Mouse (Mus musculus) mesoderm, embryonic 11.5 days (tissue): Measurements from ENCODE around the gene Hoxd11.

Experiments
- DNase-seq: peaks from one replicate; pipeline ENCODE4 v3.0.0-alpha.2; 2012; ENCODE audit warnings: low read depth, low spot score

Hoxd11 gene

GRCm38 (mm10) chr2:74681594-74682531, 2.5 kb downstream of the Hoxd11 start:
- DNase-seq: no peak

- DNase-seq: no peak
These were observed 3.4 kb downstream of the Hoxd11 start for GRCm38 (mm10) chr2:74682796-74683195.

- DNase-seq: no peak
These were observed 4.2 kb downstream of the Hoxd11 start for GRCm38 (mm10) chr2:74683471-74683951.

- no peak for DNase-seq
These were observed 4.7 kb downstream of the Hoxd11 start for GRCm38 (mm10) chr2:74684106-74684505.

- DNase-seq: no peak
These were observed 5.8 kb downstream of the Hoxd11 start for GRCm38 (mm10) chr2:74685059-74685603.

- DNase-seq: peak; percentile 89
These were observed 7.1 kb downstream of the Hoxd11 start for GRCm38 (mm10) chr2:74686301-74686987.

- no peak for DNase-seq
These were observed 7.8 kb downstream of the Hoxd11 start for GRCm38 (mm10) chr2:74686988-74687697.

- DNase-seq: no peak
These were observed 8.6 kb downstream of the Hoxd11 start for GRCm38 (mm10) chr2:74687698-74688555.

- no peak for DNase-seq
These were observed 9.6 kb downstream of the Hoxd11 start for GRCm38 (mm10) chr2:74688795-74689573.

- DNase-seq: no peak
These were observed 10.4 kb downstream of the Hoxd11 start for GRCm38 (mm10) chr2:74689574-74690337.

- no peak for DNase-seq
These were observed 11.0 kb downstream of the Hoxd11 start for GRCm38 (mm10) chr2:74690338-74690716.

- peak; percentile 95 for DNase-seq
These were observed 11.9 kb downstream of the Hoxd11 start, which contains the start of gene Hoxd10 for GRCm38 (mm10) chr2:74691022-74691951. Gene Hoxd10, plus strand, starts transcription at chr2:74691924.

GRCm38 (mm10) chr2:74691995-74692807, 12.8 kb downstream of the Hoxd11 start:
- no peak for DNase-seq

GRCm38 (mm10) chr2:74692808-74693431, 13.6 kb downstream of the Hoxd11 start:
- no peak for DNase-seq

GRCm38 (mm10) chr2:74693432-74693827, 14.1 kb downstream of the Hoxd11 start:
- no peak for DNase-seq

GRCm38 (mm10) chr2:74694066-74694465, 14.7 kb downstream of the Hoxd11 start:
- DNase-seq: peak; percentile 82

GRCm38 (mm10) chr2:74695383-74695782, 16.0 kb downstream of the Hoxd11 start:
- DNase-seq: no peak
